Comparison of ENCODE assay signal across 18 mouse cellular contexts in the genomic region with DNA sequence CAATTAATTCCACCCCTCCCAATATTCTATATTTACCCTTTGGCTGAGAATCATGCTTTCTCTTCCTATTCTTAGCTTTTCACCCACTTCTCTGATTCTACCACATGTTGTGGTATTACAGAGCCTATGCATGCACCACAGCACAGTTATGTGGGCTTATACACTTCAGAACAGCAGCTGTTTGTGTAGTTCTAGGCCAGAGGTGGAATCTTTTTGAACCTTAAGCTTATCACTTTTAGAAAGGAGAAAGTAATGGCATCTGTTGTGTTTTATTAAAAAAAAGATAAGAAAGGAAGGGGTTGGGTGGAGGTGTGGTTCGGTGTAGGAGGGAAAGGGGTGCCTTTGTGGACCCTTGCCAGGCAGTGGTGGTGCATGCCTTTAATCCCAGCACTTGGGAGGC. TPM values are rescaled to one million over a fixed set of nuclear protein-coding genes. Genes with fewer than 3 reads are reported as not detected.
DNase-seq lines count a peak whose midpoint lies in the region; ATAC-seq and TF ChIP-seq lines count a peak whose summit lies in the region.
"Had no signal": no experiment of that assay in that cellular context is flagged by ENCODE, and none has a peak within 500 bp of the region (broad histone marks: within the 10 kb centered on the region; RNA-seq: fewer than 3 reads in every experiment).

No protein-coding gene starts in this region.

- peak; percentile 13; the same call in 1 of the 2 replicates for ATAC-seq in liver, embryonic 15.5 days (ENCODE audit: insufficient read depth)
- ATAC-seq: forebrain, embryonic 13.5 days; hindbrain, embryonic 16.5 days; midbrain, embryonic 15.5 days had no signal

- H3K27me3 ChIP-seq in liver, embryonic 15.5 days: no peaks in the 10 kb centered on the region
- H3K27me3 ChIP-seq: embryonic facial prominence, embryonic 12.5 days; forebrain, embryonic 13.5 days; midbrain, embryonic 15.5 days had no signal

- TF ChIP-seq CTCF in layer of hippocampus, adult 2 months (conservative IDR thresholded peaks at IDR 0.05): no peak

- H3K9me3 ChIP-seq in liver, embryonic 15.5 days (replicated peaks): no peaks in the 10 kb centered on the region
- H3K9me3 ChIP-seq: embryonic facial prominence, embryonic 12.5 days; forebrain, embryonic 13.5 days; limb, embryonic 10.5 days; midbrain, embryonic 15.5 days had no signal

- 13% methylated on average over 1 of the region's 1 CpGs for WGBS in liver, embryonic 15.5 days (ENCODE audit: insufficient replicate concordance)

- peak overlapping the region; percentile 28; the same call in 1 of the 2 replicates for H3K9ac ChIP-seq in liver, embryonic 15.5 days
- H3K9ac ChIP-seq: embryonic facial prominence, embryonic 12.5 days; forebrain, embryonic 13.5 days; midbrain, embryonic 15.5 days had no signal

- peak overlapping the region; percentile 72 for H3K4me2 ChIP-seq in liver, embryonic 15.5 days
- H3K4me2 ChIP-seq: embryonic facial prominence, embryonic 12.5 days; forebrain, embryonic 13.5 days; midbrain, embryonic 15.5 days had no signal

- no peak overlapping the region for H3K4me3 ChIP-seq in layer of hippocampus, adult 2 months
- H3K4me3 ChIP-seq in liver, embryonic 15.5 days (replicated peaks): 0 out of 2 replicates have a peak overlapping the region, but pooled peaks have one; percentile 57
- H3K4me3 ChIP-seq: embryonic facial prominence, embryonic 12.5 days; forebrain, embryonic 13.5 days; limb, embryonic 10.5 days; midbrain, embryonic 15.5 days had no signal

- H3K4me1 ChIP-seq in liver, embryonic 15.5 days (replicated peaks): peaks cover 44% of the 10 kb centered on the region
- H3K4me1 ChIP-seq: embryonic facial prominence, embryonic 12.5 days; limb, embryonic 10.5 days had no signal

- DNase-seq in layer of hippocampus, adult 2 months (ENCODE audit: low spot score in 2 of 2): no peak
- no peak for DNase-seq in layer of hippocampus, adult 8-10 months (ENCODE audit: low spot score in 2 of 2)
- DNase-seq in brain, adult 2 months (ENCODE audit: low read depth, low spot score): peak; percentile 55
- peak; percentile 42 to 44 for DNase-seq in thymus, postnatal 36 days
- no peak for DNase-seq in adrenal gland, postnatal 36 days
- no peak for DNase-seq in urinary bladder, postnatal 10 days (ENCODE audit: low spot score)
- no peak for DNase-seq in embryo, embryonic 11 days
- DNase-seq: kidney, adult 8-10 months; kidney, postnatal 4 days; layer of hippocampus, postnatal 36 days; lung, embryonic 14.5 days had no signal

- no peaks in the 10 kb centered on the region for H3K36me3 ChIP-seq in liver, embryonic 15.5 days (replicated peaks)
- H3K36me3 ChIP-seq: embryonic facial prominence, embryonic 12.5 days; limb, embryonic 10.5 days; midbrain, embryonic 15.5 days had no signal

- H3K27ac ChIP-seq in layer of hippocampus, adult 2 months: peak overlapping the region; percentile 53; the same call in 1 of the 2 replicates
- H3K27ac ChIP-seq in liver, embryonic 15.5 days (replicated peaks): peak overlapping the region; percentile 98
- H3K27ac ChIP-seq: embryonic facial prominence, embryonic 12.5 days; forebrain, embryonic 13.5 days; limb, embryonic 10.5 days; macrophage; midbrain, embryonic 15.5 days had no signal

RNA-seq across cellular contexts. Expression of a gene that starts 16.1 kb away (rescaled TPM):
- 100 to 1,000 TPM; 206 to 219 TPM for total RNA-seq in layer of hippocampus, adult 2 months (2021)
- total RNA-seq in layer of hippocampus, adult 8-10 months (2022): 100 to 1,000 TPM; 169 to 201 (median 193) TPM
- 10.1 and 11.0 TPM in 2 replicates for polyA plus RNA-seq in liver, embryonic 15.5 days (2015; fragmentation: Nextera tagmentation; extraction: Ambion mirVana)
- 10 to 100 TPM; 24.1 to 25.7 TPM for total RNA-seq in adrenal gland, postnatal 36 days (2021)

Comparison
In these comparisons a context has a peak if more than half of its experiments do, and no peak if none do; other contexts are left out.
1. DNase-seq: peak in brain, adult 2 months (single experiment) and thymus, postnatal 36 days (2 of 2); none in layer of hippocampus, adult 2 months (0 of 2), layer of hippocampus, adult 8-10 months (0 of 2), adrenal gland, postnatal 36 days (0 of 2), urinary bladder, postnatal 10 days (single experiment) and embryo, embryonic 11 days (single experiment).
2. RNA of a gene that starts 16.1 kb away (total RNA-seq): 206 to 219 TPM in layer of hippocampus, adult 2 months and 169 to 201 TPM in layer of hippocampus, adult 8-10 months; 24.1 to 25.7 TPM in adrenal gland, postnatal 36 days; every median in the first group is over 4 times any median in the second.